Mouse (Mus musculus): Measurements from ENCODE around the gene Rere. TPM values are rescaled to one million over a fixed set of nuclear protein-coding genes. Genes with fewer than 3 reads are reported as not detected.
"Not testable (repeated sequence)": the region's sequence is repeated elsewhere in the genome, so short reads cannot be mapped to it uniquely, and the experiment has no call there.

The Rere gene
- total and polyA plus RNA-seq, 3 experiments = 19.3 to 46.4 (median 39.0) TPM

DNA sequence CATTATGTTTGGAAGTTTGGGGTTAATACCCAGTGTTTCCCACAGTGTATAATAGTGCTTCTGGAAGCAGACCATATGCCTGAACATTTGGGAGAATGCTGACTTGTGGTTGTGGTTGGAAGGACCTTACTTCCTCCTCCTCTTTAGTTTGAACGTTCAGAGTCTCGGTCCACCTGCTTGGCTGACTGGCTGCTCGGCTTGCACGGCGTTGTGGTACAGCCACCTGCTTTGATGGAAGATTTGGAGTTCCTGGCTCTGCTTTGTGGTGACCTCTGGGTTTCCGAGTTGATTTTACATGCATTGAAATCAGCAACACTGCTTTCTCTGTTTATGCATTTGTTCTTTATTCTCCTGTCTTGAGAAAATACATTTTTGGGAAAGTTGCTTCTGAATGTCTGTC is 208.6 kb downstream of the Rere start:
- Histone ChIP-seq H3K4me1 (ENCODE audit: control insufficient read depth, insufficient read depth, low read length) (peaks cover 10% of the 10 kb centered on the region), H3K36me3 (ENCODE audit: control insufficient read depth, insufficient read depth, low read length) (peaks cover 3% of the 10 kb centered on the region), H3K9ac (ENCODE audit: low read depth, low read length) (no peak overlapping the region), H3K27me3 (ENCODE audit: control insufficient read depth, insufficient read depth, low read length) (no peaks in the 10 kb centered on the region), H3K79me2 (replicated peaks; ENCODE audit: control insufficient read depth, insufficient read depth, low read length) (peaks cover 2% of the 10 kb centered on the region; the same call in 1 of the 2 replicates), H3K4me3 (no peak overlapping the region), H3K27ac (no peak overlapping the region)
- TF ChIP-seq POLR2A (IDR thresholded peaks at IDR 0.05; ENCODE audit: insufficient read depth, low read depth, low read length) (no peak), EP300 (IDR thresholded peaks at IDR 0.05; ENCODE audit: insufficient read depth, low read depth, low read length) (no peak), CTCF (IDR thresholded peaks at IDR 0.05) (no peak)
- no peak for DNase-seq
- intact Hi-C loops (cut with DNase I) = no loop called here
- WGBS = 66% methylated on average over 6 of the region's 6 CpGs

DNA sequence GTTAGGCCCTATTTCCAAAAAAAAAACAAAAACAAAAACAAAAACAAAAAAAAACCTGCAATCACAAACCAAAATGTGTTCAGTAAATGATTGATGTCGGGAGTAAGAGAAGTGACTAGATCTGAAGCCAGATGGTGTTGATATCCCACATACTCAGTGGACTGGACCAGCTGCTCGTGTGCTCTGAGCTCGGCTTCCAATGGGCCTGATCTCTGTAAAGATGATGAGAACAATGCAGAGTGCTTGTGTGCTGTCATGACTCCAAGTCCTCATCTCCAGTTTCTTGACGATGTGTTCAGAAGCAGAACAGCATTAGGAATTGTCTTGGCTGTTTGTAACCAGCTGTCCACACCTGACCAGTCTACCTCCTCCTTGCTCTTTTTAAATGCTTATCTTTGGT is 210.3 kb downstream of the Rere start:
- H3K4me3 ChIP-seq = no peak overlapping the region
- WGBS = 87% methylated on average over 4 of the region's 4 CpGs
- peaks cover 8% of the 10 kb centered on the region for H3K4me1 ChIP-seq (ENCODE audit: control insufficient read depth, insufficient read depth, low read length)
- DNase-seq = no peak
- H3K9ac ChIP-seq (ENCODE audit: low read depth, low read length) = no peak overlapping the region
- intact Hi-C loops (cut with DNase I) = no loop called here
- no peaks in the 10 kb centered on the region for H3K27me3 ChIP-seq (ENCODE audit: control insufficient read depth, insufficient read depth, low read length)
- TF ChIP-seq POLR2A (IDR thresholded peaks at IDR 0.05; ENCODE audit: insufficient read depth, low read depth, low read length) (no peak), CTCF (IDR thresholded peaks at IDR 0.05) (no peak), EP300 (IDR thresholded peaks at IDR 0.05; ENCODE audit: insufficient read depth, low read depth, low read length) (no peak)
- H3K36me3 ChIP-seq (ENCODE audit: control insufficient read depth, insufficient read depth, low read length) = peaks cover 6% of the 10 kb centered on the region
- peaks cover 2% of the 10 kb centered on the region; the same call in 1 of the 2 replicates for H3K79me2 ChIP-seq (replicated peaks; ENCODE audit: control insufficient read depth, insufficient read depth, low read length)
- H3K27ac ChIP-seq = no peak overlapping the region

DNA sequence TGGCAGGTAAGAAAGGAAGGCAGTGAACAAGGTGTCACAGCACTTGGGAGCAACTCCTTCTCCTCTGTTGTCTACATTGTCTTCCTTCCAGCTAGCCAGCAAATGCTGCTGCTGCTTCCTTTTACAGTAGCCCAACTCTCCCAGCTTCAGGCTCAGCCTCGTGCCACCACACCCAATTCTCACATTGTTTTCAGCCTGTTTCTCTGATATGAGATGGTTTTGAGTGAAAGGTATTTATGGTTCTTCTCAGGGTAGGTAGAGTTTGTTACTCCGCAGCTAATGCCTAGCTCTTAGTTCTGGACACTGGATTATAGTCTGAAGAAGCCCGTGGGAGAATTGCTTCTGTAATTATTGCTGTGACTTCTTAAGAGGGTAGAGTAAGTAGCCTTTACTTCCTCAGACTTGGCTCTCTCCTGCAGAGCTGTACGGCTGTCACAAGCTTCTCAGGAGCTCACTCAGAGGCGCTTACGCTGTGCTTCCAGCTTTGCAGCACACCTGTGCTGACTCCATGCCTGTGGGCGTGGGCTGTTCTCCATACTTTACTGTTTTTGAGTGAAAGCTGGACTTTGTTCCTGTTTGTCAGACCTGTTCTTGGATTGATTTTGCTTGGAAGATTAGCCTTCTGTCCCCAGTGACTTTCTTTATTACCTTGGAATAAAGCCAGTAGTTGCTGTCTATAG is 212.0 kb downstream of the Rere start:
- no peak for DNase-seq
- H3K79me2 ChIP-seq (replicated peaks; ENCODE audit: control insufficient read depth, insufficient read depth, low read length) = peaks cover 2% of the 10 kb centered on the region; the same call in 1 of the 2 replicates
- H3K4me1 ChIP-seq (ENCODE audit: control insufficient read depth, insufficient read depth, low read length) = peaks cover 7% of the 10 kb centered on the region
- H3K9ac ChIP-seq (ENCODE audit: low read depth, low read length) = no peak overlapping the region
- H3K4me3 ChIP-seq = no peak overlapping the region
- no peaks in the 10 kb centered on the region for H3K27me3 ChIP-seq (ENCODE audit: control insufficient read depth, insufficient read depth, low read length)
- H3K36me3 ChIP-seq (ENCODE audit: control insufficient read depth, insufficient read depth, low read length) = peaks cover 6% of the 10 kb centered on the region
- intact Hi-C loops (cut with DNase I) = no loop called here
- H3K27ac ChIP-seq = no peak overlapping the region
- 71% methylated on average over 7 of the region's 7 CpGs for WGBS
- TF ChIP-seq CTCF (IDR thresholded peaks at IDR 0.05) (no peak), EP300 (IDR thresholded peaks at IDR 0.05; ENCODE audit: insufficient read depth, low read depth, low read length) (no peak), POLR2A (IDR thresholded peaks at IDR 0.05; ENCODE audit: insufficient read depth, low read depth, low read length) (no peak)

DNA sequence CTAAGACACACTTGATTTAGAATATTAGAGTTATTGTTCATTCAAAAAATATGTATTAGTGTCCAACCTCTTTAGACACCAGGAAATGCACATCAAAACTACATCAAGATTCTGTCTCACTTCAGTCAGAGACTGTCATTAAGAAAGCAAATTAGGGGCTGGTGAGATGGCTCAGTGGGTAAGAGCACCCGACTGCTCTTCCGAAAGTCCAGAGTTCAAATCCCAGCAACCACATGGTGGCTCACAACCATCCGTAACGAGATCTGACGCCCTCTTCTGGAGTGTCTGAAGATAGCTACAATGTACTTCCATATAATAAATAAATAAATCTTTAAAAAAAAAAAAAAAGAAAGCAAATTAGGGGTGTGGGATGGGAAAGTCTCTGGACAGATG is 212.5 kb downstream of the Rere start:
- DNase-seq; H3K36me3 ChIP-seq (ENCODE audit: control insufficient read depth, insufficient read depth, low read length); intact Hi-C loops (cut with DNase I); H3K4me3 ChIP-seq; H3K9ac ChIP-seq (ENCODE audit: low read depth, low read length); H3K27ac ChIP-seq; H3K79me2 ChIP-seq (replicated peaks; ENCODE audit: control insufficient read depth, insufficient read depth, low read length); H3K27me3 ChIP-seq (ENCODE audit: control insufficient read depth, insufficient read depth, low read length); H3K4me1 ChIP-seq (ENCODE audit: control insufficient read depth, insufficient read depth, low read length): not testable (repeated sequence)
- 87% methylated on average over 5 of the region's 5 CpGs for WGBS

DNA sequence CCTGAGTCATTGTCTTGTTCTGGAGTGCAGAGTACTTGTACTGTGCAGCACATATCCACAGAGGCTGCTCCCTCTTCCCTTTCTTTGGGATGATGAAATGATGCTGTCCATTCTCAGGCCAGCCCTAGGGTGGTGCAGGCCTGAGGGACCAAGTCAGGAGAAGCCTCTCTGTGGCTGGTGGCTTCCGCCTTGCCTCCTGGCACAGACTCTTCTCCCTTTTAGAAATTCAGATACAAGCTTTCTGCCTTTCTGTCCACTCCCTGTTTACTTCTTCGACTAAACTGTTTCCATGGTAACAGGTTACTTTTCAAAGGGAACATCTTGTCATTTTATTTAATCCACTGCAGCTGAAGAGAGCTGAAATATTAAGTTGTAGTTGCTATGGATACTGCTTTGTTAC is 214.1 kb downstream of the Rere start:
- no peak overlapping the region for H3K9ac ChIP-seq (ENCODE audit: low read depth, low read length)
- TF ChIP-seq POLR2A (IDR thresholded peaks at IDR 0.05; ENCODE audit: insufficient read depth, low read depth, low read length) (no peak), CTCF (IDR thresholded peaks at IDR 0.05) (no peak), EP300 (IDR thresholded peaks at IDR 0.05; ENCODE audit: insufficient read depth, low read depth, low read length) (no peak)
- no peaks in the 10 kb centered on the region for H3K27me3 ChIP-seq (ENCODE audit: control insufficient read depth, insufficient read depth, low read length)
- peak in 1 of 2 experiments; percentile 49 for DNase-seq
- peaks cover 3% of the 10 kb centered on the region; the same call in 1 of the 2 replicates for H3K36me3 ChIP-seq (ENCODE audit: control insufficient read depth, insufficient read depth, low read length)
- peaks cover 1% of the 10 kb centered on the region; the same call in 1 of the 2 replicates for H3K79me2 ChIP-seq (replicated peaks; ENCODE audit: control insufficient read depth, insufficient read depth, low read length)
- no peak overlapping the region for H3K27ac ChIP-seq
- intact Hi-C loops (cut with DNase I) = no loop called here
- H3K4me3 ChIP-seq = no peak overlapping the region
- peaks cover 5% of the 10 kb centered on the region for H3K4me1 ChIP-seq (ENCODE audit: control insufficient read depth, insufficient read depth, low read length)
- WGBS = 51% methylated on average over 2 of the region's 2 CpGs

DNA sequence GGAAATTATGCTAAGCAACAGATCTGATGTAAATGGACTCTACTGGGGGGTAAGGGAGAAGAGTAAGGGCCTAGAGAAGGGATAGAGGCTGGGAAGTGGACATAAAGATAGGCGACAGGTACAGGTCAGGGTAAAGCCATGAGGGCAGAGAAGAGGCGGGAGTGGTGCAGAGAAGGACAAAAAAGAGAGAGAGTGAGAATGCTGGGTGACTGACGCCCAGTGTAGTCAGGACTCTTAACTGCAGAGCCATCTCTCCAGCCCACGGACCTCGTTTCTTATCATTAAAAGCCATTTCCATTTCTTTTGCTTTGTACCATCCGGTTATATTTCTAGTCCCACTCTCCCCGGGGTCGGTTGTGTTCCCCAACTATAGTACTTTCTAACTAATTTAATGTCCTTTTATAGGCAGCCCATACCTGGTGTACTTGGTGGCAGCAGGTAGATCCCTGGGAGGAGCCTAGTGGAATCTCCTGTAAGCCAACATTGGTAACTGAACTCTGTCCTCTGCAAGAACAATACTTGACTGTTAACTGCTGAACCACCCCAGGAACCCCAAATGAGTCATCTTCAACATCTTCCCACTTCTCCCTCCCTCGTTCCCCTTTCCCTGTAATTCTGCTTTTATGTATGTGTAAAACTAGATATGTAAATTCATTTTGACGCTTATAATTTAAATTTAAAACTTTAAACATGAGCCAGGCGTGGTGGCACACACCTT is 223.0 kb downstream of the Rere start:
- Histone ChIP-seq H3K9ac (ENCODE audit: low read depth, low read length) (no peak overlapping the region), H3K4me1 (ENCODE audit: control insufficient read depth, insufficient read depth, low read length) (no peaks in the 10 kb centered on the region; the same call in 1 of the 2 replicates), H3K36me3 (ENCODE audit: control insufficient read depth, insufficient read depth, low read length) (no peaks in the 10 kb centered on the region), H3K27ac (no peak overlapping the region), H3K27me3 (ENCODE audit: control insufficient read depth, insufficient read depth, low read length) (no peaks in the 10 kb centered on the region), H3K79me2 (replicated peaks; ENCODE audit: control insufficient read depth, insufficient read depth, low read length) (no peaks in the 10 kb centered on the region), H3K4me3 (no peak overlapping the region)
- intact Hi-C loops (cut with DNase I) = no loop called here
- 96% methylated on average over 11 of the region's 11 CpGs for WGBS
- DNase-seq = no peak
- TF ChIP-seq POLR2A (IDR thresholded peaks at IDR 0.05; ENCODE audit: insufficient read depth, low read depth, low read length) = no peak

Data from heart, adult 2 months (tissue).